Mouse (Mus musculus) adipocyte (in vitro differentiated cells): Measurements from ENCODE around the gene Ski.

Source experiments
- DNase-seq: peaks from one replicate; pipeline ENCODE4 v3.0.0-alpha.2; 2016; ENCODE audit warnings: low spot score

The Ski gene

GRCm38 (mm10) chr4:155129996-155130395 is 92.4 kb downstream of the Ski start:
- peak; percentile 81 for DNase-seq

- DNase-seq, result peak; percentile 39
Measured at GRCm38 (mm10) chr4:155129132-155129917, 93.1 kb downstream of the Ski start.

DNA sequence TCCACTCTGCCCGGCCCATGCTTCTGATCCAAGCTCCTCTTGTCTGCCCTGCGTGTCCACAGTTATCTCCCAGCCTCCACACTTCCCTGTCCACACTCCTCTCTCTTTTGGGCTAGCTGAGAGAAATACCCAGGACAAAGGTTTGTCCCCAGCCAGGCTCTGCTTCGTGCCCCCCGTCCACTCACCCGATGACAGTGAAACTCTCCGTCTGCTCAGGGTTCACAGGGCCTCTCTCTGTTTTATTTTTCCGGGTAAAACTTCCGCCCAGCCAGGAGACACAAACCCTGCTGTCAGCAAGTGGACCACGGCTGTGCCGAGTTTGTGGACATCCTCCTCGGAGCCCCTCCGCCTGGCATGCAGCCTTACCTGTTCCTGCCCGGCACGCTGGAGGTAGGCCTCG is 94.0 kb downstream of the Ski start:
- no peak for DNase-seq

- DNase-seq, result no peak
Measured at GRCm38 (mm10) chr4:155126602-155127372, 95.6 kb downstream of the Ski start.

DNA sequence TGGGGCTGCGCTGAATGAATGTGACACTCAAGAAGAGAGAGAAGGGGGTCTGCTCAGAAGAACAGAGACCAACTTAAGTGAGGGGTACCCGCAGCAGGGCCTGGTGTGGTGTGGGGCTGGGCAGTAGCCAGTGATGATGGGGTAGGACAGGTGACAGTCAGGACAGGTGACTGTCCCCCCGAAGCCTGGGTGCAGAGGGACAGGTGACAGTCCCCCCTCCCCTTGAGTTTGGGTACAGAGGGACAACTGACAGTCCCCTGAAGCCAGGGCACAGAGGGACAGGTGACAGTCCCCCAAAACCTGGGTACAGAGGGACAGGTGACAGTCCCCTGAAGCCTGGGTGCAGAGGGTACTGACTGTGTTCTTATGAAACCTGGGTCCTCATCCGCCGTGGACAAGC is 96.2 kb downstream of the Ski start:
- DNase-seq, result no peak

DNA sequence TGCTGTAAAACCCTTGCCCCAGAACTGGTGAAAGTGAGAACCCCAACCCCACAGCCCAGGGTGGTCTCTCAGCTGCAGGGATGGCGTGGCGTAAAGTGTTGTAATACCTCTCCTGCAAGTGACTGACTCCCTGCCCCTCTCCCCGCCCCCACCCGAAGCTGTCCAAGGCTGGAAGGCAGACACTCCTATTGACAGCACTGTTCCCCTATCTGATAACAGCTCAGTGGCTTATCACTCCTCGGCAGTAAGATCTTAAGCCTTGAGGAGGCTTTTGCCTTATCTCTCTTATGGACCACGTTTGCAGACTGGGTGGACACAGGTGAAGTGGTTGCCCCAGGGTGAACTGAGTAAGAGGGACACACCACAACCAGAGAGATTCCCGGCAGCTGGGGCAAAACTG is 97.1 kb downstream of the Ski start:
- no peak for DNase-seq

GRCm38 (mm10) chr4:155123868-155124534 is 98.4 kb downstream of the Ski start:
- no peak for DNase-seq

DNA sequence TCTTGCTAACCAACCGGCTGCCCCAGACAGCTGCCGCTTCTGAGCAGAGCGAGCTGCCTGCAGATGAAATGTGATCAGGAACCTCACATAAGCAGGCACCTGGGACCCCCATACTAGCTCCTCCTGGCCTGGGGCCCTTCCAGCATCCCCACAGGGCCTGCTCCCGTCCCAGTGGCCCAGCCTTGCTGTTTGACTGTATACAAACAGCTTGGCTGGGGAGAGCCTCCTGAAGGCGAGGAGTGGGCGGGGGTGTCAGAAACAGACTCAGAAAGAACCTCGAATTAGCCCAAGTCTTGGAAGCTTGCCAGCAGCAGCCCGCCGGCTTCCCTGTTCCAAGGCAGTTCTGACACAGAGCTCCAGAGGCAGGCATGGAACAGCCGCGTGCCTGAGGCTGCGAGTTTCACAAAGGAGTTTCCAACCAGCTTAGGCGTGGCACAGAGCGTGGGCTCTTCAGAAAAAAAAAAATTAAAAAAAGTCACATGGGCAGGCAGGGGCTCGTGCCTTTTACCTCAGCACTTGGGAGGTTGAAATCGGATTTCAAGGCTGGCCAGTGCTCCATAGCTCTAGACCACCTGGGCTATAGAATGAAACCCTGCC is 99.8 kb downstream of the Ski start:
- DNase-seq, result no peak

GRCm38 (mm10) chr4:155121915-155122443 is 100.4 kb downstream of the Ski start:
- DNase-seq, result no peak

- DNase-seq, result no peak
Measured at GRCm38 (mm10) chr4:155121222-155121621, 101.2 kb downstream of the Ski start.

DNA sequence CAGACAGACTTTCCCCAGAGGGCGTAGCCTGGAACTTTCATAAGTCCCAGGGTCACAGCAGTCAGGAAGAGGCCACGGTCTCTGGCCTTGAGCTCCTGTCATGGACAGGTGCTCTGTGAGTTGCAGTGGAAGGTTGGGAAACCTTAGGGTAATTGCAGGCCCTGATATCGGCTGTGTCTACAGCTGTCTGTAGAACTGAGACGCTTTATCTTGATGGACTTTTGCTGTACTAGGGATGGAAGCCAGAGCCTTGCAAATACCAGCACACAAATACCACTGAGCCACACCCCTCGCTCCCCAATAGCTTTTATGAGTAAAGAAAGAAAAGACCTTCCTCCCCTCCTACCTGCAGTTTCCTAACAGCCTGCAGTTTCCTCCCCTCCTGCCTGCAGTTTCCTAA is 101.8 kb downstream of the Ski start:
- no peak for DNase-seq

DNA sequence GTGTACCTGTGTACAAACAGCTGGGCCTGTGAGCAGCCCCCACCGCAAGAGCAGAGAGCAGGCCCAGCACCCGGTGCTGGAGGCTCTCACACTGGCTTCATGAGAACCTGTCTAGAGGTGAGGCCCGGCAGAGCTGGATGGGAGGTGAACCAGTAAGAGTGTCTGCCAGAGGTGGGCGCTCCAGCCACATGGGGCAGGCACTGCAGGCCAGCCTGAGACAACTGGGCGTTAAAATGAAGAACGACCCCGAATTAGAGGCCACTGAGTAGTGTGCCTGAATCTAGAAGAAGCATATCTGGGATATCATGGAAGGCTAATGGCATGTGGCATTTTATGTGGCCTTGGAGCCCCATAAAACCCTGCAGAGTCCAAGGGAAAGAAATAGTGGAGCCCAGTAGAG is 102.4 kb downstream of the Ski start:
- DNase-seq, result no peak

DNA sequence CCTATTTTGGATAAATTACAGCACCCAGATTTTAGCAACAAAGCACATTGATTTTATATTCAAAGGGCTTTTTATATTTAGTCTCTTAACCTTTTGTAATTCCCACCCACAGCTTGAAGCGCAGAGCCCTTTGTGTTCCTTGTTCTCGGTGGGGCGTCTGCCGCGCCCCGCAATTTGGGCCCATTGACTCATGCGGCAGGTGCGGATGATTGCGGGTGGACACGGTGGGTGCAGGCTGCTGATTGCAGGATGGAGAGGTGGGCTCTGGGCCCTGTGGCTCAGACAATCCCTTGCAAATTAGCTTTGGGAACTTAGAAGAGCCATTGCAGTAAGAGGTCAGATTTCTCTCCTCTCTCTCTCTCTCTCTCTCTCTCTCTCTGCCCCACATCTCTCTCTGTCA is 104.1 kb downstream of the Ski start:
- DNase-seq, result no peak

DNA sequence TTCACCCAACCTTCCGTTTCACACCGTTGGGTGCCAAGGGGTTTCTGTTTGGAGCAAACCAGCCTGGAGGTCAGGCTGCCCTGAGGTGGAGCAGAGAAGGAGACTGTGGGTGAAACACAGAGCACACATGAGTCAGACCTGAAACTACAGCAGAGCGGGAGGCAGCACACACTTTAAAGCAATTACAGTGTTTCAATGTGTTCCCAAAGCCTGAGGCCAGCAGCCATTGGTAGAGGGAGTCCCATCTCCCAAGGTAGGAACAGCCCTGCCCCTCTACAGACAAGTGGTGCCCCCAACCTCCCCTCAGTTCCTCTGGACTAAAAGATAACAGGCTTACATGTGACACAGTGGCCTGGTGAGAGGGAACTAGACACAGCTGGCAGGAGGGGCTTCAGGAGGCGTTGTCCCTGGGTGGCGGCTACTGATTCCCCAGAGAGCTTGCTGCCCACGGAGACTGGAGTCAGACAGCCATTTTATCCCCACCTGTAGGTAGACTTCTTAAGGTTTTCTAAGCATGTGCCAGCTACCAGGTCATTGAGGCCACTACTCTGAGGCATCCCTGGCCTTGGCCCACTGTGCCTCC is 104.9 kb downstream of the Ski start:
- DNase-seq, result no peak

GRCm38 (mm10) chr4:155116607-155117006 is 105.8 kb downstream of the Ski start:
- DNase-seq, result no peak

DNA sequence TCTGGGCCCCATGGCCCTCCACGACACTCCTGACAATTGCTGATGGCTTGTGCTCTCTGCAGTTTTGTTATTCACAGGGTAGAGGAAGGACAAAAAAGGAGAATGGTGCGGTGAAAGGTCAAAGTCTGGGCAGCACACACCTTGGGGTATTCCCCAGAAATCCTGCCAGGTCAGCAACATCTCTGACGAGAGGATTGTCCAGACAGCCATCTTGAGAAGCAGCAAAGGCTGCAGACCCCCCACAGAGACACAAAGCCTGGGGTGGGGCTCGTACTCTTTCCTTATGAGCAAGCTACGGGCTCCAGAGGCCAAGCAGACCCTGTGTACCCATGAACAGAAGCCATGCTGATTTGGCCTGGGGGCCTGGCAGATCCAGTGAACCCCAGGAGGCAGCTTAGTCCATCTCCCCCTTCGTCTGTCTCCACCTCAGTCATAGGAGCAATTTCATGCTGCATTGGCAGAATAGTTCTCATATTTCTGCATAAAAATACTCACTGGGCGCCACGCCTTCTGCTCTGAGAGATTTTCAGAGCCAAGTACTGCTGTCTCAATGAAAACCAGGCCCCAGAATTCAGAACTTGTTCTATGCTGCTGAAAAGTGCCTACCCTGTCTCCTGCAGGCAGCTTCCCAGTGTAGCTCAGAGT is 108.5 kb downstream of the Ski start:
- DNase-seq, result no peak

- no peak for DNase-seq
Measured at GRCm38 (mm10) chr4:155109471-155109870, 112.9 kb downstream of the Ski start.

DNA sequence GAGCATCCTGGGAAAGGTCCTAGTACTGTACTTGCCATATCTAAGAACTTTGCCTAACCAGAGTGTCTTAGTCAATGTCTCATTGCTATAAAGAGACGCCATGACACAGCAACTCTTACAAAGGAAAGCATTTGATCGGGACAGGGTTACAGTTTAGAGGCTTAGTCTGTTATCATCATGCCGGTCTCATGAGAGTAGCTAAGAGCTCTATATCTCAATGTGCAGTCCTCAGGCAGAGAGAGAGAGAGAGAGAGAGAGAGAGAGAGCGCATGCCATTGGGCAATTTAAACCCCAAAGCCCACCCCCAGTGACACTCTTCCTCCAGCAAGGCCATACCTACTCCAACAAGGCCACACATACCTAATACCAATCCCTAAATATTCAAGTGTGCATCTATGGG is 114.5 kb downstream of the Ski start:
- no peak for DNase-seq
